Mouse (Mus musculus): Measurements from ENCODE around the gene Slc7a4.

- TF ChIP-seq CTCF (IDR thresholded peaks at IDR 0.05; ENCODE audit: low read depth) (peak; percentile 84), EP300 (IDR thresholded peaks at IDR 0.05; ENCODE audit: low read depth) (no peak)
Observed at GRCm38 (mm10) chr16:17583064-17583463, at the start of gene Slc7a4.
